Mouse (Mus musculus): ENCODE data around the gene Rhbg. TPM values are rescaled to one million over a fixed set of nuclear protein-coding genes. Genes with fewer than 3 reads are reported as not detected.
"Not testable (repeated sequence)": the region's sequence is repeated elsewhere in the genome, so short reads cannot be mapped to it uniquely, and the experiment has no call there.

The Rhbg gene
- polyA plus RNA-seq, 1 experiment from 2014 or later, result 16.3 TPM

GRCm38 (mm10) chr3:88271859-88272258 is 17.4 kb upstream of the Rhbg start:
- no peak for DNase-seq (ENCODE audit: low spot score)
- no peaks in the 10 kb centered on the region for H3K27me3 ChIP-seq (replicated peaks; ENCODE audit: control insufficient read depth, insufficient read depth, low read length)
- no peak overlapping the region for H3K4me3 ChIP-seq (ENCODE audit: low read depth, low read length)
- ATAC-seq (replicated peaks; ENCODE audit: low FRiP score), result no peak
- H3K4me2 ChIP-seq, result no peak overlapping the region
- no peaks in the 10 kb centered on the region for H3K9me3 ChIP-seq (ENCODE audit: control insufficient read depth, low read length)
- H3K4me1 ChIP-seq (replicated peaks; ENCODE audit: control insufficient read depth, insufficient read depth, low read length), result no peaks in the 10 kb centered on the region
- H3K27ac ChIP-seq (ENCODE audit: low read depth, low read length), result no peak overlapping the region
- 89% methylated on average over 3 of the region's 3 CpGs for WGBS
- H3K36me3 ChIP-seq (ENCODE audit: control insufficient read depth, insufficient read depth, low read length), result no peaks in the 10 kb centered on the region
- H3K9ac ChIP-seq (ENCODE audit: low read depth, low read length), result no peak overlapping the region

GRCm38 (mm10) chr3:88271298-88271697 is 16.8 kb upstream of the Rhbg start:
- not testable (repeated sequence) for H3K9me3 ChIP-seq (ENCODE audit: control insufficient read depth, low read length); H3K27ac ChIP-seq (ENCODE audit: low read depth, low read length); H3K36me3 ChIP-seq (ENCODE audit: control insufficient read depth, insufficient read depth, low read length); H3K4me2 ChIP-seq; ATAC-seq (replicated peaks; ENCODE audit: low FRiP score); H3K9ac ChIP-seq (ENCODE audit: low read depth, low read length); DNase-seq (ENCODE audit: low spot score); H3K4me1 ChIP-seq (replicated peaks; ENCODE audit: control insufficient read depth, insufficient read depth, low read length); H3K4me3 ChIP-seq (ENCODE audit: low read depth, low read length); H3K27me3 ChIP-seq (replicated peaks; ENCODE audit: control insufficient read depth, insufficient read depth, low read length)
- 66% methylated on average over 2 of the region's 2 CpGs for WGBS

- Histone ChIP-seq H3K9ac (ENCODE audit: low read depth, low read length) (no peak overlapping the region), H3K4me1 (replicated peaks; ENCODE audit: control insufficient read depth, insufficient read depth, low read length) (no peaks in the 10 kb centered on the region), H3K36me3 (ENCODE audit: control insufficient read depth, insufficient read depth, low read length) (no peaks in the 10 kb centered on the region), H3K27me3 (replicated peaks; ENCODE audit: control insufficient read depth, insufficient read depth, low read length) (no peaks in the 10 kb centered on the region), H3K27ac (ENCODE audit: low read depth, low read length) (no peak overlapping the region), H3K9me3 (ENCODE audit: control insufficient read depth, low read length) (no peaks in the 10 kb centered on the region), H3K4me2 (no peak overlapping the region), H3K4me3 (ENCODE audit: low read depth, low read length) (no peak overlapping the region)
- ATAC-seq (replicated peaks; ENCODE audit: low FRiP score) (no peak), DNase-seq (ENCODE audit: low spot score) (no peak)
- WGBS, result 83% methylated on average over 5 of the region's 5 CpGs
Observed at GRCm38 (mm10) chr3:88268991-88269390, 14.5 kb upstream of the Rhbg start.

GRCm38 (mm10) chr3:88268014-88268413 is 13.5 kb upstream of the Rhbg start:
- not testable (repeated sequence) for H3K27ac ChIP-seq (ENCODE audit: low read depth, low read length); ATAC-seq (replicated peaks; ENCODE audit: low FRiP score); H3K4me1 ChIP-seq (replicated peaks; ENCODE audit: control insufficient read depth, insufficient read depth, low read length); H3K27me3 ChIP-seq (replicated peaks; ENCODE audit: control insufficient read depth, insufficient read depth, low read length); H3K9ac ChIP-seq (ENCODE audit: low read depth, low read length); H3K4me2 ChIP-seq; H3K9me3 ChIP-seq (ENCODE audit: control insufficient read depth, low read length); H3K4me3 ChIP-seq (ENCODE audit: low read depth, low read length); H3K36me3 ChIP-seq (ENCODE audit: control insufficient read depth, insufficient read depth, low read length); DNase-seq (ENCODE audit: low spot score)
- 54% methylated on average over 6 of the region's 6 CpGs for WGBS

- H3K4me1 ChIP-seq (replicated peaks; ENCODE audit: control insufficient read depth, insufficient read depth, low read length), result no peaks in the 10 kb centered on the region
- no peak for ATAC-seq (replicated peaks; ENCODE audit: low FRiP score)
- no peak overlapping the region for H3K9ac ChIP-seq (ENCODE audit: low read depth, low read length)
- no peak for DNase-seq (ENCODE audit: low spot score)
- H3K36me3 ChIP-seq (ENCODE audit: control insufficient read depth, insufficient read depth, low read length), result no peaks in the 10 kb centered on the region
- H3K9me3 ChIP-seq (ENCODE audit: control insufficient read depth, low read length), result no peaks in the 10 kb centered on the region
- H3K27ac ChIP-seq (ENCODE audit: low read depth, low read length), result no peak overlapping the region
- 70% methylated on average over 3 of the region's 3 CpGs for WGBS
- no peaks in the 10 kb centered on the region for H3K27me3 ChIP-seq (replicated peaks; ENCODE audit: control insufficient read depth, insufficient read depth, low read length)
- H3K4me3 ChIP-seq (ENCODE audit: low read depth, low read length), result no peak overlapping the region
- H3K4me2 ChIP-seq, result no peak overlapping the region
Observed at GRCm38 (mm10) chr3:88262346-88262745, 7.8 kb upstream of the Rhbg start.

- H3K9ac ChIP-seq (ENCODE audit: low read depth, low read length), result no peak overlapping the region
- DNase-seq (ENCODE audit: low spot score) (no peak), ATAC-seq (replicated peaks; ENCODE audit: low FRiP score) (no peak)
- 39% methylated on average over 7 of the region's 7 CpGs for whole genome bisulfite sequencing
- H3K9me3 ChIP-seq (ENCODE audit: control insufficient read depth, low read length), result no peaks in the 10 kb centered on the region
- no peaks in the 10 kb centered on the region for H3K4me1 ChIP-seq (replicated peaks; ENCODE audit: control insufficient read depth, insufficient read depth, low read length)
- no peaks in the 10 kb centered on the region for H3K36me3 ChIP-seq (ENCODE audit: control insufficient read depth, insufficient read depth, low read length)
- H3K27me3 ChIP-seq (replicated peaks; ENCODE audit: control insufficient read depth, insufficient read depth, low read length), result peaks cover 45% of the 10 kb centered on the region
- no peak overlapping the region for H3K4me3 ChIP-seq (ENCODE audit: low read depth, low read length)
- no peak overlapping the region for H3K27ac ChIP-seq (ENCODE audit: low read depth, low read length)
- H3K4me2 ChIP-seq, result no peak overlapping the region
Observed at GRCm38 (mm10) chr3:88256382-88256781, 1.9 kb upstream of the Rhbg start.

GRCm38 (mm10) chr3:88255950-88256349 is 1.4 kb upstream of the Rhbg start:
- Histone ChIP-seq H3K36me3 (ENCODE audit: control insufficient read depth, insufficient read depth, low read length) (no peaks in the 10 kb centered on the region), H3K4me3 (ENCODE audit: low read depth, low read length) (no peak overlapping the region), H3K9me3 (ENCODE audit: control insufficient read depth, low read length) (no peaks in the 10 kb centered on the region), H3K9ac (ENCODE audit: low read depth, low read length) (no peak overlapping the region), H3K27me3 (replicated peaks; ENCODE audit: control insufficient read depth, insufficient read depth, low read length) (peaks cover 45% of the 10 kb centered on the region), H3K4me1 (replicated peaks; ENCODE audit: control insufficient read depth, insufficient read depth, low read length) (no peaks in the 10 kb centered on the region), H3K27ac (ENCODE audit: low read depth, low read length) (no peak overlapping the region), H3K4me2 (no peak overlapping the region)
- DNase-seq (ENCODE audit: low spot score), result no peak
- no peak for ATAC-seq (replicated peaks; ENCODE audit: low FRiP score)
- 61% methylated on average over 6 of the region's 6 CpGs for WGBS

GRCm38 (mm10) chr3:88252739-88253138 is 1.8 kb downstream of the Rhbg start:
- DNase-seq (ENCODE audit: low spot score), result no peak
- 0 out of 2 replicates have a peak overlapping the region, but pooled peaks have one; percentile 2 for H3K4me3 ChIP-seq (ENCODE audit: low read depth, low read length)
- H3K27me3 ChIP-seq (replicated peaks; ENCODE audit: control insufficient read depth, insufficient read depth, low read length), result peaks cover 45% of the 10 kb centered on the region
- no peaks in the 10 kb centered on the region for H3K36me3 ChIP-seq (ENCODE audit: control insufficient read depth, insufficient read depth, low read length)
- H3K27ac ChIP-seq (ENCODE audit: low read depth, low read length), result no peak overlapping the region
- H3K9me3 ChIP-seq (ENCODE audit: control insufficient read depth, low read length), result no peaks in the 10 kb centered on the region
- ATAC-seq (replicated peaks; ENCODE audit: low FRiP score), result no peak
- H3K4me2 ChIP-seq, result peak overlapping the region; percentile 30; the same call in 1 of the 2 replicates
- H3K9ac ChIP-seq (ENCODE audit: low read depth, low read length), result no peak overlapping the region
- 54% methylated on average over 6 of the region's 6 CpGs for WGBS
- H3K4me1 ChIP-seq (replicated peaks; ENCODE audit: control insufficient read depth, insufficient read depth, low read length), result no peaks in the 10 kb centered on the region

GRCm38 (mm10) chr3:88248406-88248805 is 6.1 kb downstream of the Rhbg start:
- no peak overlapping the region for H3K4me2 ChIP-seq
- H3K36me3 ChIP-seq (ENCODE audit: control insufficient read depth, insufficient read depth, low read length), result no peaks in the 10 kb centered on the region
- DNase-seq (ENCODE audit: low spot score) (no peak), ATAC-seq (replicated peaks; ENCODE audit: low FRiP score) (no peak)
- WGBS, result 72% methylated on average over 11 of the region's 11 CpGs
- no peak overlapping the region for H3K27ac ChIP-seq (ENCODE audit: low read depth, low read length)
- H3K4me3 ChIP-seq (ENCODE audit: low read depth, low read length), result no peak overlapping the region
- H3K9me3 ChIP-seq (ENCODE audit: control insufficient read depth, low read length), result no peaks in the 10 kb centered on the region
- peaks cover 27% of the 10 kb centered on the region for H3K27me3 ChIP-seq (replicated peaks; ENCODE audit: control insufficient read depth, insufficient read depth, low read length)
- H3K4me1 ChIP-seq (replicated peaks; ENCODE audit: control insufficient read depth, insufficient read depth, low read length), result no peaks in the 10 kb centered on the region; the same call in 1 of the 2 replicates
- H3K9ac ChIP-seq (ENCODE audit: low read depth, low read length), result no peak overlapping the region
